Mouse (Mus musculus) B cell, adult (primary cell): ENCODE data around the gene Mycn. TPM values are rescaled to one million over a fixed set of nuclear protein-coding genes. Genes with fewer than 3 reads are reported as not detected.

ENCODE experiments used
- total RNA-seq: library from RNA; stranded (reverse); gene quantifications from 4 replicates; pipeline ENCODE4 v1.2.4, GENCODE M21; 2023; ENCODE audit not compliant: inconsistent age

The Mycn gene
- total RNA-seq: 0.27 to 0.45 TPM (median 0.33 TPM) in 4 replicates

DNA sequence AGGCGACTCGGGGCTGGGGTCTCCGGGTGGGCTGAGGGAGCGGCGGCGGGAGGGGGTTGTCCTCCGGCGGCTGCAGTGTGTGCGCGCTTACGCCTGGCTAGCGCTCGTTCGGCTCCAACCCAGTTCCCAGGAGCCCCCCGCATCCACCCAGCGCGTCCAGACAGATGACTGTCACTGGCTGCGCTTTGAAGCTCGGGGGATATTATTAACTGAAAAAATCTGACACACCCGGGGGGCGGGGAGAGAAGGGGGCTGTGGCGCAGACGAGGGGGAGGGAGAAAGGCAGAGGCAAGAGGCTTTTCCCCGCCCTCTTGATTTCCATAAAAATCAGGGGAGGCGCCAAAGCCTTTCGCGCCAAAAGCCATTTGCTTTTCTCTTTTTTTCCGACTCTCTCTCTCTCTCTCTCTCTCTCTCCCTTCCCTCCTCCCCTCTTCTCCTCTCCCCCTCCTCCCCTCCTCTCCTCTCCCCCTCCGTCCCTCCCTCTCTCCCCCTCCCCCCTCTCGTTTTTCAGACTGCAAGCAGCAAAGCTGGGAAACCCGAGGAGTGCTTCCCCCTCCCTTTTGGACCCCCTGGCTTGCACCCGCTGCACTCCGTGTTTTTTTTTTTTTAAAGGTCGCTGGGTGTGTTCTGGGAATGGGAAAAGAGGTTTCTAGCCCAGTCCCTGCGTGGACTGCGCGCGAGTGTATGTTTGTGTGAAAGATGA lies at the start of gene Mycn:
Mycn (minus strand) TSS at position 254 of the 703 bp plus-strand sequence.

